Mouse (Mus musculus) cerebellum, adult 11-12 months (tissue): ENCODE data around the gene Ap3m1.

Experiments used
- DNase-seq: peaks from one replicate; pipeline ENCODE4 v3.0.0; 2022

Gene Ap3m1

GRCm38 (mm10) chr14:20999617-21000016 lies 52.7 kb downstream of the Ap3m1 start:
- no peak for DNase-seq

- no peak for DNase-seq
These were observed 54.8 kb downstream of the Ap3m1 start for GRCm38 (mm10) chr14:20997548-20997947.

- DNase-seq, result no peak
These were observed 55.9 kb downstream of the Ap3m1 start for GRCm38 (mm10) chr14:20996361-20996760.

- no peak for DNase-seq
These were observed 56.8 kb downstream of the Ap3m1 start for GRCm38 (mm10) chr14:20995497-20995896.

GRCm38 (mm10) chr14:20994475-20994874 lies 57.8 kb downstream of the Ap3m1 start:
- no peak for DNase-seq

GRCm38 (mm10) chr14:20993067-20993691 lies 59.1 kb downstream of the Ap3m1 start:
- peak; percentile 22 for DNase-seq

- no peak for DNase-seq
These were observed 60.8 kb downstream of the Ap3m1 start for GRCm38 (mm10) chr14:20991492-20991891.

- DNase-seq, result no peak
These were observed 66.8 kb downstream of the Ap3m1 start for GRCm38 (mm10) chr14:20985482-20985881.

- peak; percentile 42 for DNase-seq
These were observed 68.5 kb downstream of the Ap3m1 start for GRCm38 (mm10) chr14:20983832-20984231.
